Mouse (Mus musculus) NIH3T3 (cell line): ENCODE measurements around the gene Cyp3a13.
"Not testable (repeated sequence)": the region's sequence is repeated elsewhere in the genome, so short reads cannot be mapped to it uniquely, and the experiment has no call there.

Source experiments
- DNase-seq: peaks from one replicate; pipeline ENCODE4 v3.0.0-alpha.2; 2012; ENCODE audit warnings: low read depth

The Cyp3a13 gene

GRCm38 (mm10) chr5:137872381-137872702 is 49.1 kb downstream of the Cyp3a13 start:
- not testable (repeated sequence) for DNase-seq

- not testable (repeated sequence) for DNase-seq
These were observed 49.6 kb downstream of the Cyp3a13 start, which contains the start of gene Pilrb2 for GRCm38 (mm10) chr5:137871644-137872380. Pilrb2 (minus strand) TSS chr5:137871815.

GRCm38 (mm10) chr5:137868600-137868999 is 52.8 kb downstream of the Cyp3a13 start:
- DNase-seq, result not testable (repeated sequence)

- DNase-seq, result not testable (repeated sequence)
These were observed 57.4 kb downstream of the Cyp3a13 start for GRCm38 (mm10) chr5:137864008-137864407.

GRCm38 (mm10) chr5:137857960-137858710 is 63.3 kb downstream of the Cyp3a13 start, which contains the start of gene Pilrb1:
Pilrb1 (minus strand) TSS chr5:137858106.
- not testable (repeated sequence) for DNase-seq

- DNase-seq, result not testable (repeated sequence)
These were observed 64.5 kb downstream of the Cyp3a13 start for GRCm38 (mm10) chr5:137856870-137857269.

- DNase-seq, result not testable (repeated sequence)
These were observed 66.5 kb downstream of the Cyp3a13 start for GRCm38 (mm10) chr5:137854907-137855306.

- not testable (repeated sequence) for DNase-seq
These were observed 71.1 kb downstream of the Cyp3a13 start for GRCm38 (mm10) chr5:137850313-137850712.
